Comparison of ENCODE assay signal across 8 mouse cellular contexts in the genomic region with DNA sequence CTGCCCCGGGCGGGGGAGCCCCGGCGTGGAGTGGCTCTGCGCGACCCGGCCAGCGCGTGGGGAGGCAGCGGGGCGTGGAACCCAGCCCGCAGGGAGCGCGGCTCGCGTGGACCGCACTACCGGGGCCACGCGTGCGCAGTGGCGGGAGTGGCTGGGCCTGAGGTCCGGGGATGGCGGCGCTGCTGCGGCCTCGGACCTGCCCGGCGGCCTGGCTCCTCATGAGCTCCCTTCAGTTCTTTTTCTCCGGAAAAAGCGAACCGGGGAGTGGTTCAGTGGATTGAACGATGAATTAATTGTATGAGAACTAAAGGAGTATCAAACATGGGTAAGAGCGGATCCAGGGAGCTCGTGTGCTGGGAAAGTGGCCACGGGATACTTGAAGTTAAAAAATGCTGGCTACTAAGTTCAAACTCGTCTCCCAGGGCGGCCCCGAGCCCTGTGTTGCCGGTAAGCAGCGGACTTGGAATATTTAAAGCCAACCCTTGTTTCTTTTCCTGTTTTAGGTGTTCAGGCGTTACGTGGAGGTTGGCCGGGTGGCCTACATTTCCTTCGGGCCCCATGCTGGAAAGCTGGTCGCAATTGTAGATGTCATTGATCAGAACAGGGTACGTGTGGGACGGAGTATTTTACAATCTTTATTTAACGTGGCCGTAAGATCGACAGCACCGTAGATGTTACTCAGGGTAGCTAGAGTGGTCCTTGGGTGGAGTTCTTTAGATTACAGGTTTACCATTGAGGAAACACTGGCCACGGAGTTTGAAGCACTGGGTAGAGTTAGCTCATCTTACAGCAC. TPM values are rescaled to one million over a fixed set of nuclear protein-coding genes. Genes with fewer than 3 reads are reported as not detected.
DNase-seq lines count a peak whose midpoint lies in the region; ATAC-seq lines count a peak whose summit lies in the region.

No protein-coding gene starts in this region.

- peak overlapping the region; percentile 91 for H3K4me3 ChIP-seq in liver, embryonic 11.5 days (ENCODE audit: low read depth, low read length)

- H3K9ac ChIP-seq in liver, embryonic 11.5 days (ENCODE audit: low read depth, low read length) = peak overlapping the region; percentile 96

- H3K27me3 ChIP-seq in liver, embryonic 11.5 days (replicated peaks; ENCODE audit: control insufficient read depth, insufficient read depth, low read length) = no peaks in the 10 kb centered on the region

- peak overlapping the region; percentile 99 for H3K4me2 ChIP-seq in liver, embryonic 11.5 days

- H3K27ac ChIP-seq in liver, embryonic 11.5 days (ENCODE audit: low read depth, low read length) = peak overlapping the region; percentile 90

- no peak for DNase-seq in frontal cortex, postnatal 25 days (ENCODE audit: low spot score in 2 of 2)
- DNase-seq in thymus, postnatal 0 days (ENCODE audit: low spot score) = peak; percentile 15
- DNase-seq in thymus, postnatal 14 days = no peak
- DNase-seq in liver, embryonic 11.5 days (ENCODE audit: low spot score) = no peak
- DNase-seq in embryo, embryonic 9.5 days (ENCODE audit: extremely low spot score) = no peak
- DNase-seq in cerebellum, postnatal 10 days = no peak
- no peak for DNase-seq in B cell, adult 2 months

- peaks cover 17% of the 10 kb centered on the region for H3K4me1 ChIP-seq in liver, embryonic 11.5 days (replicated peaks; ENCODE audit: control insufficient read depth, insufficient read depth, low read length)

- WGBS in liver, embryonic 11.5 days = under 1% methylated on average over 53 of the region's 53 CpGs

- H3K36me3 ChIP-seq in liver, embryonic 11.5 days (ENCODE audit: control insufficient read depth, insufficient read depth, low read length) = peaks cover 36% of the 10 kb centered on the region

- 0 out of 2 replicates have a peak, but pooled peaks cover 2% of the 10 kb centered on the region for H3K9me3 ChIP-seq in liver, embryonic 11.5 days (ENCODE audit: control insufficient read depth, low read length)

- ATAC-seq in frontal cortex, adult (ENCODE audit: low TSS enrichment) = peak; percentile 68
- peak; percentile 54 for ATAC-seq in liver, embryonic 11.5 days (replicated peaks; ENCODE audit: low FRiP score)

RNA-seq across cellular contexts. Expression of a gene that starts 0.5 kb away (rescaled TPM):
- polyA plus RNA-seq in thymus, postnatal 0 days (2015; fragmentation: Nextera tagmentation; extraction: Ambion mirVana) = 877 and 894 TPM in 2 replicates
- polyA plus RNA-seq in liver, embryonic 11.5 days (2014; fragmentation: Nextera tagmentation; extraction: Ambion mirVana) = 1,178 and 1,306 TPM in 2 replicates

RNA-seq across cellular contexts. Expression of a gene that starts 32.2 kb away (rescaled TPM):
- 0.24 and 0.34 TPM in 2 replicates for polyA plus RNA-seq in thymus, postnatal 0 days (2015; fragmentation: Nextera tagmentation; extraction: Ambion mirVana)
- polyA plus RNA-seq in liver, embryonic 11.5 days (2014; fragmentation: Nextera tagmentation; extraction: Ambion mirVana) = 0.12 and 0.22 TPM in 2 replicates
